Mouse (Mus musculus) thymus, postnatal 36 days (tissue): ENCODE data around the gene Dst.
"Not testable (repeated sequence)": the region's sequence is repeated elsewhere in the genome, so short reads cannot be mapped to it uniquely, and the experiment has no call there.

Source experiments
- DNase-seq, 2 experiments: peaks; one replicate each; pipeline ENCODE4 v3.0.0; 2022; ENCODE audit warnings: mixed read lengths in 2 of 2

Dst gene

DNA sequence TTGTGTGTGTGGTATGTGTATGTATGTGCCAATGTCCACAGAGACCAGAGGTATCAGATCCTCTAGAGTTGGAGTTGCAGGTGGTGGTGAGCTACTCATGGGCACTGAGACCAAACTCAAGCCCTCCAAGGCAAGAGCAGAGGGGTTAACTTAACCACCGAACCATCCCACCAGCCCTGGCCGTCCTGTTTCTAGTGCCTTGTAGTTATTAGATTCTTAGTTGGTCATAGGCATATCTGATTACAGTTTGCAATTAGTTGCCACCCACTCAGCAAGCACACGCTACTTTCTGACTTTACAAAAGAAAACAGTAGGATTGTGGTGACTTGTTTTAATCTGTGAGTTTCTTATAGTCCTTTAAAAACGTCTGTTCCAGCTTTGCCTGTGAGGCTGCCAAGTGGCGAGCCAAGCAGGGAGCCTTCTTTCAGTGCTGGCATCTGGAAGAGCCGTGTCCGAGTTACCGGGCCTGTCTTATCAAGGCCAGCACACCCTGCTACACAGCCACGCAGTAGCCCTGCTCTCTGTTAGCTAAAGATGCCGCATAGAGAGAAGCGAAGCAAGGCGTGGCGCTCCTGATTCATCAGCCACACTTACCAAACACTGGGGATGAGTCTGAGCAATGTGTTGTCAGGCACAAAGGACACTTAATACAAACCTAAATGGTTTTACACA, 392.4 kb downstream of the Dst start:
- no peak for DNase-seq

DNA sequence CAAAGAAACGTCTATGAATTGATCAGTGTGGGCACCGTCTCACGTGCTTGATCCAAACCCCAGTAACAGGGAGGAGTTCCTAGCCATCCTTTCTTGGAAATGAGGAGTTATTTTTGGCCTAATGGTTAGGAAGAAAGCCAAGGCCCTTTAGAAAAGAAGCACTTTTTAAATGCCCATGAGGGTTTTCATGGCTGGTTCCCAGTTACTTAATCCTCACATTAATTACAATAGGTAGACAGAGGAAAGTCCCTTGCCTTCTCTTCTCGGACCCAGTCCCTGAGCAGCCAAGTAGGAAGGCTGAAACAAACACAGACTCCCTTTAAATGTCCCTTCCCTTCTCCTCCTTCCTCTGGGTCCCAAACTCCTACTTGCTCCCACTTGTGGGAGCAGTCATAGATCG, 396.2 kb downstream of the Dst start:
- DNase-seq: no peak

GRCm38 (mm10) chr1:34306741-34307140, 398.7 kb downstream of the Dst start:
- no peak for DNase-seq

DNA sequence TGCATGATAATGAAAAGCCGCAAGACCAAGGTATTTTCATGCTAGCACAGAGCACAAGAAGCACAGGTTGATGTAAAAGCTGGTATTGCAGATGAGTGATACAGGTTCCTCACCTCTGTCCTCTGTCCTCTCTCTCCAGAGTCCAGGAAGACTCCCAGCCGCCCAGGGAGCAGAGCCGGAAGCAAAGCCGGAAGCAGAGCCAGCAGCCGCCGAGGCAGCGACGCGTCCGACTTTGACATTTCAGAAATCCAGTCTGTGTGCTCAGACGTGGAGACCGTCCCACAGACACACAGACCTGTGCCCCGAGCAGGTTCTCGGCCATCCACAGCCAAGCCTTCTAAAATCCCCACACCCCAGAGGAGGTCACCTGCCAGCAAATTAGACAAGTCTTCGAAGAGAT, 399.2 kb downstream of the Dst start:
- DNase-seq: no peak

DNA sequence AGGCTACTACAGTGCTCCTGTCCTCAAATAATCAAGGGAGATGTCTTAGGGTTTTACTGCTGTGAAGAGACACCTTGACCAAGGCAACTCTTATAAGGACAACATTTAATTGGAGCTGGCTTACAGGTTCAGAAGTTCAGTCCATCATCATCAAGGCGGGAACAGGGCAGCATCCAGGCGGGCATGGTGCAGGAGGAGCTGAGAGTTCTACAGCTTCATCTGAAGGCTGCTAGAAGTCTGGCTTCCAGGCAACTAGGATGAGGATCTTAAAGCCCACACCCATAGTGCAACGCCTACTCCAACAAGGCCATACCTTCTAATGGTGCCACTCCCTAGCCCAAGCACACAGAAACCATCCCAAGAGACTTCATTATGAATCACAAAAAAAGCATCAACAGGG, 400.8 kb downstream of the Dst start:
- not testable (repeated sequence) for DNase-seq

DNA sequence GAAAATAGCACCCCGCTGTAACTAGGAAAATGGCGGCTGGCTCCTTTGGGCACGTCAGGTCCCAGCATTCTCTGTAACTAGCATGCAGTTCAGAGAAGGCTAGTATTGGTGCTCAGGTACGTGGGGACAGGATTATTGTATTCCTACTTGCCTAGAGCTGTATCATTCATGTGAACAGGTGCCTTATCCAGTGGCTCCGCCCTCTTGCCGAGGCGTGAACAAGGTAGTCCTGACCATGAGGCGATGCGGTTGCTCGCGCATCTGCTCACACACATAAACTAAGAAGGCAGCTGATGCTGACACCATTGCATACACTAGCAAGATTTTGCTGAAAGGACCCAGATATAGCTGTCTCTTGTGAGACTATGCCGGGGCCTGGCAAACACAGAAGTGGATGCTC, 401.4 kb downstream of the Dst start:
- no peak for DNase-seq

DNA sequence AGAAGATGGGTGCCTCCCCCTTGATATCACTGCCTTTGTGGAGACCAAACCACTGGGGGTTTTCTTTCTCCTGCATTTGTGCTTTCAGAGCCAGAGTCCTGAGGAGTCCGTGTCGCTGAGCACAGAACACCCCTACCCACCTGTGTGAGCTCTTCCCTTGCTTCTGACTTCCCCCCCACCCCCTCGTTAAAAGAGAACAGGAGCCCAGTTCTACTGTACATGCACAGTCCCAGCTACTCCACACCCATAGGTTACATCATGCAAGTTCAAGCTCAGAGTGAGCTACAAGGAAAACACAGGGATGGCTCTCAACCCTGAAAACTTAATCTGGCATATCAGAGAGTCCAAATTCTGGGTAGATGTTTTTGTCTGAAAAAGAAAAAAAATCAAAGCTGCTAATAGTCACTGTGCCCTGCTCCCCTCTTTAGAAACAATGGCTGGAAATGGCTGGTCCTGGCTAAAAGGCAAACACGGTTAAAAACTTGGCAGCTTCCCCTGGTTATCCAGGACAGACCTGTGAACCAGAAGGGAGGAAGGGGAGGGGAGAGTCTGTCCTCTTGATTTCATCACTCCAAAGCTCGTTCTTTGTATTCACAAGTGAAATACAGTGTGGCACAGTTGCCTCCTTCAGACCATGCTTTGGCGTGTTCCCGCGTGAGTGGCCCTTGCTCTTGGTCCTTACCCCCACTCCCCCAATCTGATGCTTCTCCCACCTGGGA, 402.7 kb downstream of the Dst start:
- DNase-seq: no peak

- no peak for DNase-seq
These were observed 404.8 kb downstream of the Dst start for GRCm38 (mm10) chr1:34312806-34313205.

- no peak for DNase-seq
These were observed 407.4 kb downstream of the Dst start for GRCm38 (mm10) chr1:34315381-34315780.

GRCm38 (mm10) chr1:34324255-34324654, 416.2 kb downstream of the Dst start:
- no peak for DNase-seq

- no peak for DNase-seq
These were observed 420.6 kb downstream of the Dst start for GRCm38 (mm10) chr1:34328606-34329005.

DNA sequence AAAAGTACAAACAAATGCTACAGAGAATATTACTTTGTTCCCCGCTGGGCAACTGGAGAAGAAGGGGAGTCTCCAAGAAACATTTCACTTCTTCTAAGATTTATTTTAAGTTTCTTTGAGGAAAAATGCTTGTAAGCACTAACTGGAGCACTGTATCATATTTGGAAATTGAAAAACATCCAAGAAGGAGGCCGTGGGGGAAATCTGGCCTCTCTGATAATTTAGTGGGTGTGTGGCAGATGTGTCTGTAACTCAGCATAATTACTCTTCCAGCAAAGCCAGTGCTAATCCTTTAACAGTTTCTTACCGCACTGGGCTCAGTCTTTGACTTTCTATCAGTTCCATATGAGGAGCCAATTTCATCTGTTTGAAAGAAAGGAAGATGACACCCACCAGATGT, 423.7 kb downstream of the Dst start:
- no peak for DNase-seq
